Mouse (Mus musculus): ENCODE data around the gene Rp9. TPM values are rescaled to one million over a fixed set of nuclear protein-coding genes. Genes with fewer than 3 reads are reported as not detected.

Gene Rp9
- polyA plus RNA-seq, 1 experiment from 2014 or later = 57.2 TPM

DNA sequence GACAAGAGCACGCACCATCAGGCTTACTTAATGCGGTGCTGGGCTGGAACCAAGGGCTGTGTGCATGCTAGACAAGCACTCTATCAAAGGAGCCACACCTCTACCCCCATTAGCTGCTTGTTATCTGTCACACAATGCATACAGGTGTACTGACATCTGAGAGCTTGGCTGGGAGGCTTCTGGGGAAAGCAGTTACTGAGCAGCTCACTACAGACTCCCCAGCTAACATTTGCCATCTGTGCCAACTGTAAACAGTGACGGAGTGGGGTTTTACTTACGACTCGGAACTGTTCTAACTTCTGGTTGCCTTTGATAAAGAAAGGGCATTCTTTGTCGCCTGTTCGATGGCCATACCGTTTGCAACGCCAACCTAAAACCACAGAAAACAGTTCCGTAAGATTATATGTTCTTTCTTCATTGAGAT is 16.0 kb downstream of the Rp9 start:
- Histone ChIP-seq H3K4me2 (ENCODE audit: low read length) (no peak overlapping the region), H3K9me3 (ENCODE audit: control insufficient read depth, low read length) (no peaks in the 10 kb centered on the region), H3K36me3 (ENCODE audit: control insufficient read depth, insufficient read depth, low read length) (peaks cover 93% of the 10 kb centered on the region), H3K27ac (replicated peaks; ENCODE audit: low read depth, low read length) (no peak overlapping the region), H3K27me3 (ENCODE audit: control insufficient read depth, insufficient read depth, low read length) (no peaks in the 10 kb centered on the region), H3K4me3 (replicated peaks; ENCODE audit: low read depth, low read length) (no peak overlapping the region), H3K4me1 (ENCODE audit: control insufficient read depth, insufficient read depth, low read length) (no peaks in the 10 kb centered on the region), H3K9ac (replicated peaks; ENCODE audit: low read length) (no peak overlapping the region)
- ATAC-seq (ENCODE audit: low FRiP score, low TSS enrichment) (no peak), DNase-seq (no peak)
- 96% methylated on average over 10 of the region's 10 CpGs for whole genome bisulfite sequencing

DNA sequence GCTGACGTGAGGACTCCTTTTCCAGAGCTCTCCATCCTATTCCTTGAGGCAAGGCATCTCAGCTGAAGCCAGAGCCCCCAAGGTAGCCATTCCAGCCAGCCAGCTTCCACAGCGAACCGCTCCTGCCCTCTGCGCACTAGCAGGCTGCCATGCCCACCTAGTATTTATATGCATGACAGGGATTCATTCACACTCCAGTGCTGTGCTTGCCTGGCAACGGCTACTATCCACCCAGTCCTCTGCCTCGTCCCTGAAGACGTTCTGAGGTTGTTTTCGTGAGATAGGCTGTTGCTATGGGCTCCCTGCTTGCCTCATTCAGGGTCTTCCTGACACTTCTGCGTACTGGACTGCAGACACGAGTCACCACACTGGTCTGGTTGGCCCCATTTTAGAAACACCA is 16.8 kb downstream of the Rp9 start:
- Histone ChIP-seq H3K36me3 (ENCODE audit: control insufficient read depth, insufficient read depth, low read length) (peaks cover 98% of the 10 kb centered on the region), H3K4me3 (replicated peaks; ENCODE audit: low read depth, low read length) (no peak overlapping the region), H3K9ac (replicated peaks; ENCODE audit: low read length) (no peak overlapping the region), H3K4me1 (ENCODE audit: control insufficient read depth, insufficient read depth, low read length) (no peaks in the 10 kb centered on the region), H3K27me3 (ENCODE audit: control insufficient read depth, insufficient read depth, low read length) (no peaks in the 10 kb centered on the region), H3K27ac (replicated peaks; ENCODE audit: low read depth, low read length) (no peak overlapping the region), H3K4me2 (ENCODE audit: low read length) (no peak overlapping the region), H3K9me3 (ENCODE audit: control insufficient read depth, low read length) (no peaks in the 10 kb centered on the region)
- no peak for ATAC-seq (ENCODE audit: low FRiP score, low TSS enrichment)
- DNase-seq = no peak
- 88% methylated on average over 10 of the region's 10 CpGs for WGBS

DNA sequence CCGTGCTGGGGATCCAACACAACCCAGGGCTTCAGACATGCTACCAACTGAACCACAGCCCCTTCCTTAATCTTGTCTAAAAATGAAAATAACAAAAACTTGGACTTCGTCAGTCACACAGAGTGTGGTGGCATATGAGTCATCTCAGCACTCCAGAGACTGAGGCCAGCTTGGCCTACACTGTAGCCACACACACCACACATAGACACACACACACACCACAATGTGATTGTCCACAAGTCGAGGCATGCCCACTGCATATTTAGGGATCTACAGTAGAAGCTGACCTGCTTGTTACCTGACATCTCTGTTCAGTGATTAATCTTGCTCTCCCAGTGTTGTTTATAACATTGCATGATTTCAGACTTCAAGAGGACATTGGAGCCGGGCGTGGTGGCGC is 20.3 kb downstream of the Rp9 start:
- no peak overlapping the region for H3K27ac ChIP-seq (replicated peaks; ENCODE audit: low read depth, low read length)
- H3K27me3 ChIP-seq (ENCODE audit: control insufficient read depth, insufficient read depth, low read length) = no peaks in the 10 kb centered on the region
- H3K4me3 ChIP-seq (replicated peaks; ENCODE audit: low read depth, low read length) = no peak overlapping the region
- no peak overlapping the region for H3K9ac ChIP-seq (replicated peaks; ENCODE audit: low read length)
- ATAC-seq (ENCODE audit: low FRiP score, low TSS enrichment) (no peak), DNase-seq (no peak)
- peaks cover 83% of the 10 kb centered on the region for H3K36me3 ChIP-seq (ENCODE audit: control insufficient read depth, insufficient read depth, low read length)
- no peaks in the 10 kb centered on the region for H3K9me3 ChIP-seq (ENCODE audit: control insufficient read depth, low read length)
- no peaks in the 10 kb centered on the region for H3K4me1 ChIP-seq (ENCODE audit: control insufficient read depth, insufficient read depth, low read length)
- WGBS = 96% methylated on average over 6 of the region's 6 CpGs
- H3K4me2 ChIP-seq (ENCODE audit: low read length) = no peak overlapping the region

DNA sequence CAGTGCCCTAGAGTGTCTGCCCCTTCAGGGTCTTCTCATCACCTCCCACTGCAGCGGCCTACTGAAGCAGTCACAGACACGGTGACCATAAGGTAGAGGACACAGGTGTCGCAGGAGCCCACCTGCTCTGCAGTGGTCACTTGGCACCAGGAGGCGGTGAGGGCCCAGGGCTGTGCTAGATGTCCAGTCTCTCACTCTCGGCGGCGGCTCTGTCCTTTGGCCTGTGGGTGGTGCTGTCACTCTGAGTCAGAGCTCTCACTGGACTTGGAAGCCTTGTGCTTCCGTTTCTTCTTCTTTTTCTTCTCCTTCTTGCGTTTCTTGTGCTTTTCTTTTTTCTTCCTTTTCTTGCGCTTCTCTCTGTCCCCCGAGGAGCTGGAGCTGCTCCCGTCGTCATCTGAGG is 21.1 kb downstream of the Rp9 start:
- H3K27me3 ChIP-seq (ENCODE audit: control insufficient read depth, insufficient read depth, low read length) = no peaks in the 10 kb centered on the region
- no peaks in the 10 kb centered on the region for H3K4me1 ChIP-seq (ENCODE audit: control insufficient read depth, insufficient read depth, low read length)
- no peak overlapping the region for H3K27ac ChIP-seq (replicated peaks; ENCODE audit: low read depth, low read length)
- DNase-seq (no peak), ATAC-seq (ENCODE audit: low FRiP score, low TSS enrichment) (no peak)
- H3K9ac ChIP-seq (replicated peaks; ENCODE audit: low read length) = no peak overlapping the region
- no peak overlapping the region for H3K4me2 ChIP-seq (ENCODE audit: low read length)
- H3K36me3 ChIP-seq (ENCODE audit: control insufficient read depth, insufficient read depth, low read length) = peaks cover 77% of the 10 kb centered on the region
- H3K9me3 ChIP-seq (ENCODE audit: control insufficient read depth, low read length) = no peaks in the 10 kb centered on the region
- no peak overlapping the region for H3K4me3 ChIP-seq (replicated peaks; ENCODE audit: low read depth, low read length)
- 88% methylated on average over 13 of the region's 13 CpGs for WGBS

DNA sequence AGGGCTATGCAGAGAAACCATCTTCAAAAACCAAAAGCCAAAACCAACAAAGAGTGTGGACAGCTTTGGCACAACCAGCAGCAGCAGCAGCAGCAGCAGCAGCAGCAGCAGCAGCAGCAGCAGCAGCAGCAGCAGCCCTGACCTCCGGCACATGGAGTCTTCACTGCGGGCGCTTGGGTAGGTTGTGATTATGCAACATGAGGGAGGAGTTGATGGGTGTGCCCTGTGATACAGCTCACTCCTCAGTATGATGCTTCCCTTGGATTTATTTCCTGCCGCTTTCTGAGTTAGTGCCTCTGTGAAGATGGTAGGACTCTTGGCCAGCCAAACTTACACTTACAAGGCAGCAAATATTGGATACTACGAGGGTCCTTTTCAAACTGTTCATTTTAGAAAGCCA is 22.3 kb downstream of the Rp9 start:
- no peaks in the 10 kb centered on the region for H3K27me3 ChIP-seq (ENCODE audit: control insufficient read depth, insufficient read depth, low read length)
- no peak overlapping the region for H3K9ac ChIP-seq (replicated peaks; ENCODE audit: low read length)
- no peaks in the 10 kb centered on the region for H3K4me1 ChIP-seq (ENCODE audit: control insufficient read depth, insufficient read depth, low read length)
- 96% methylated on average over 5 of the region's 5 CpGs for WGBS
- H3K9me3 ChIP-seq (ENCODE audit: control insufficient read depth, low read length) = no peaks in the 10 kb centered on the region
- H3K4me3 ChIP-seq (replicated peaks; ENCODE audit: low read depth, low read length) = no peak overlapping the region
- ATAC-seq (ENCODE audit: low FRiP score, low TSS enrichment) = no peak
- no peak for DNase-seq
- H3K36me3 ChIP-seq (ENCODE audit: control insufficient read depth, insufficient read depth, low read length) = peaks cover 65% of the 10 kb centered on the region
- no peak overlapping the region for H3K27ac ChIP-seq (replicated peaks; ENCODE audit: low read depth, low read length)
- no peak overlapping the region for H3K4me2 ChIP-seq (ENCODE audit: low read length)

DNA sequence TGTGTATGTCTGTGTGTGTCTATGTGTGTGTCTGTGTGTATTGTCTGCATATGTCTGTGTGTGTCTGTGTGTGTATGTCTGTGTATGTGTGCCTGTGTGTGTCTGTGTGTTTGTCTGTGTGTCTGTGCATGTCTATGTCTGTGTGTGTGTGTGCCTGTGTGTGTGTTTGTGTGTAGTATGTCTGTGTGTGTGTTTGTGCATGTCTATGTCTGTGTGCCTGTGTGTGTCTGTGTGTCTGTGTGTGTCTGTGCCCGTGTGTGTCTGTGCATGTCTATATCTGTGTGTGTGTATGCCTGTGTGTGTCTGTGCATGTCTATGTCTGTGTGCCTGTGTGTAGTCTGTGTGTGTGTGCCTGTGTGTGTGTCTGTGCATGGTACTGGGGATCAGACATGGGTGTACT is 24.4 kb downstream of the Rp9 start:
- DNase-seq (no peak), ATAC-seq (ENCODE audit: low FRiP score, low TSS enrichment) (no peak)
- no peaks in the 10 kb centered on the region for H3K4me1 ChIP-seq (ENCODE audit: control insufficient read depth, insufficient read depth, low read length)
- H3K27me3 ChIP-seq (ENCODE audit: control insufficient read depth, insufficient read depth, low read length) = no peaks in the 10 kb centered on the region
- H3K9ac ChIP-seq (replicated peaks; ENCODE audit: low read length) = no peak overlapping the region
- no peak overlapping the region for H3K4me3 ChIP-seq (replicated peaks; ENCODE audit: low read depth, low read length)
- peaks cover 44% of the 10 kb centered on the region for H3K36me3 ChIP-seq (ENCODE audit: control insufficient read depth, insufficient read depth, low read length)
- H3K9me3 ChIP-seq (ENCODE audit: control insufficient read depth, low read length) = no peaks in the 10 kb centered on the region
- H3K4me2 ChIP-seq (ENCODE audit: low read length) = no peak overlapping the region
- 95% methylated on average over 1 of the region's 1 CpGs for WGBS
- no peak overlapping the region for H3K27ac ChIP-seq (replicated peaks; ENCODE audit: low read depth, low read length)

DNA sequence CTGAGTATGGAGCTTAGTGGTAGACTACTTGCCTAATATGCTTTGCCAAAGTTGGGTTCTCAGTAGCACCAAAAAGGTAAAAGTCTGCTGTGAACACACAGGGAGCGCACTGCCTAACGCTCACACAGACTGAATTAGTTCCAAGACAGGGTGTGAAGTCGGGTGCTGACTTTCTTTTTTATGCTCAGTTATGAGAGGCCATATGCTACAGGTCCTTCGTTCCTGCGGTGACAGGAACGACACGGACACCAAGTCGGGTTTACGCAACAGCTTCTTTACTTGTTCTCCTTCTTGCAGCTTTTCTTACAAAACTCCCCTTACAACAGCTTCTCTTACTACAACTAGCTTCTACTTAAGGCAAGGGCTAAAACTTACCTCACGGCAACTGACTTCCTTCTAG is 26.4 kb downstream of the Rp9 start:
- Histone ChIP-seq H3K4me2 (ENCODE audit: low read length) (no peak overlapping the region), H3K9ac (replicated peaks; ENCODE audit: low read length) (no peak overlapping the region), H3K9me3 (ENCODE audit: control insufficient read depth, low read length) (no peaks in the 10 kb centered on the region), H3K27me3 (ENCODE audit: control insufficient read depth, insufficient read depth, low read length) (no peaks in the 10 kb centered on the region), H3K4me1 (ENCODE audit: control insufficient read depth, insufficient read depth, low read length) (no peaks in the 10 kb centered on the region), H3K36me3 (ENCODE audit: control insufficient read depth, insufficient read depth, low read length) (peaks cover 25% of the 10 kb centered on the region), H3K27ac (replicated peaks; ENCODE audit: low read depth, low read length) (no peak overlapping the region), H3K4me3 (replicated peaks; ENCODE audit: low read depth, low read length) (no peak overlapping the region)
- DNase-seq (no peak), ATAC-seq (ENCODE audit: low FRiP score, low TSS enrichment) (no peak)
- 92% methylated on average over 10 of the region's 10 CpGs for WGBS

DNA sequence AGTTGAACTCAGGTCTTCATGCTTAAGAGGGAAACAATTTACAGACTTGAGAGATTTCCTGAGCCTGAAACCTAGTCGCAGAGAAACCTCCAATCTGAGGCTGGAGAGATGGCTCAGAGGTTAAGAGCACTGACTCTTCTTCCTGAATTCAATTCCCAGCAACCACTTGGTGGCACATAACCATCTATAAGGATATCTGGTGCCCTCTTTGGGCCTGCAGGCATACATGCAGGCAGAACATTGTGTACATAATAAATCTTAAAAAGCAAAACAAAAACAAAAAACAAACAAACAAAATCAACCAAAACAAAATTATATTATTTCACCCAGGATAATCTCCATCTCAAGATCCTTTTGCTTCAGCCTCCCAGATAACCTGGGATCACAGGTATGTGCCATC is 30.7 kb downstream of the Rp9 start:
- Histone ChIP-seq H3K27ac (replicated peaks; ENCODE audit: low read depth, low read length) (no peak overlapping the region), H3K4me3 (replicated peaks; ENCODE audit: low read depth, low read length) (no peak overlapping the region), H3K4me1 (ENCODE audit: control insufficient read depth, insufficient read depth, low read length) (no peaks in the 10 kb centered on the region), H3K36me3 (ENCODE audit: control insufficient read depth, insufficient read depth, low read length) (0 out of 2 replicates have a peak, but pooled peaks cover 2% of the 10 kb centered on the region), H3K4me2 (ENCODE audit: low read length) (no peak overlapping the region), H3K9me3 (ENCODE audit: control insufficient read depth, low read length) (no peaks in the 10 kb centered on the region), H3K9ac (replicated peaks; ENCODE audit: low read length) (no peak overlapping the region), H3K27me3 (ENCODE audit: control insufficient read depth, insufficient read depth, low read length) (no peaks in the 10 kb centered on the region)
- DNase-seq = no peak
- ATAC-seq (ENCODE audit: low FRiP score, low TSS enrichment) = no peak
- WGBS = 65% methylated on average over 1 of the region's 1 CpGs

DNA sequence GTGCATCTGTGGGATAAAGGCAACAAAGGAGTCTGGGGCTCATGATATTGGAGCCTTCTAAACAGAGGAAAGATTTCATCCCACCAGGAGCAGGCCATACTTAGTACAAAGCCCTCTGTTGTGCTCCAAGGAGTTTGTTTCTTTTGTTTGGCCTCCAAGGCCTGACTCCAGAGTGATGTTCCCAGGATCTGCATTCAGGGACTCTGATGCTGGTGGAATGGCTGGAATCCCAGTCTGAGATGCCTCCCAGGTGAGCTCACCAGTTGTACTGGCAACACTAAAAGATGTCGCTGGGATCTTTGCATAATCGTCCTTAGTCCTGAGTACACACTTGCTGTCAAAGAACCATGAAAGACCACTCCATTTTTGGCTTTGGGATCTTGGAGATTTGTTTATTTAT is 35.4 kb downstream of the Rp9 start:
- no peaks in the 10 kb centered on the region for H3K9me3 ChIP-seq (ENCODE audit: control insufficient read depth, low read length)
- H3K4me1 ChIP-seq (ENCODE audit: control insufficient read depth, insufficient read depth, low read length) = no peaks in the 10 kb centered on the region
- ATAC-seq (ENCODE audit: low FRiP score, low TSS enrichment) (no peak), DNase-seq (no peak)
- H3K4me2 ChIP-seq (ENCODE audit: low read length) = no peak overlapping the region
- WGBS = 93% methylated on average over 2 of the region's 2 CpGs
- no peak overlapping the region for H3K9ac ChIP-seq (replicated peaks; ENCODE audit: low read length)
- H3K36me3 ChIP-seq (ENCODE audit: control insufficient read depth, insufficient read depth, low read length) = 0 out of 2 replicates have a peak, but pooled peaks cover 2% of the 10 kb centered on the region
- H3K4me3 ChIP-seq (replicated peaks; ENCODE audit: low read depth, low read length) = no peak overlapping the region
- no peak overlapping the region for H3K27ac ChIP-seq (replicated peaks; ENCODE audit: low read depth, low read length)
- no peaks in the 10 kb centered on the region for H3K27me3 ChIP-seq (ENCODE audit: control insufficient read depth, insufficient read depth, low read length)
